Mouse (Mus musculus) layer of hippocampus, adult 9-10 months (tissue): ENCODE results near the gene Arfgap3.
"Not testable (repeated sequence)": the region's sequence is repeated elsewhere in the genome, so short reads cannot be mapped to it uniquely, and the experiment has no call there.

Experiments used
- DNase-seq: peaks from one replicate; pipeline ENCODE4 v3.0.0; 2022; ENCODE audit warnings: low spot score

Gene Arfgap3

DNA sequence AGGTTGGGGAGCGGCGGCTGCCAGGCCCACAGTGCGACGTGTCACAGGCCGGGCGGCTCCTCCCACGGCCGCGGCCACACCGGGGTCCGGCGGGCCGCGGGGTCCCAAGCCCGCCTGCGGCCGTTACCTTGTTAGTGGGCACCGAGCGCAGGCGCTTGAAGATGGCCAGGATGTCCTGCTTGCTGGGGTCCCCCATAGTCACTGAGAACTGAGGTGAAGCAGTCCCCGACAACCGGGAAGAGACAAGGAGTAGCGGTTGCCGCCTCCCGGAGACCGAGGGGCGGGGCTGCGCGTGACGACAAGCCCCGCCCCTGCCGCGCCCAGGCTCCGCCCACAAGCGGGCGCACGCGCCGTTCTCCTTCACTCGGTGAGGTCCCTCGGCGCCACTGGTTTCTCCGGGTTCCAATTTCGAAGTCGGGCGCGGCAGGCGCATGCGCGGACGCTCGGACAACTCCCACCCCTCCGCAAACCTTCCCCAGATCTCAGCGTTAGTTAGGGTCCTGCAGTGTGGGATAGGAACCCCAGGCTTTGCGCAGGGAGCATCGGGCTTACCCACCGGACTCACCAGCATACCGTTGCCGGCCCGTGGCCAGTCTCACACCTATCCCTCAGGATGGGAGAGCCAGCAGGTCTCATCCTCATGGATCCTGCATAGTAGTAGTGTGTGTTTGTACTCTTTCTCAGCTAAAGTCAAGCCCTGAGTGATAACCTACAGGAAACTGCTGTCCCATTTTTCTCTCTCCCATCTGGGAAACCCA lies at the start of gene Arfgap3:
TSS of gene Arfgap3 (minus strand) at position 294 of the 758 bp plus-strand sequence.
- DNase-seq: peak; percentile 86

DNA sequence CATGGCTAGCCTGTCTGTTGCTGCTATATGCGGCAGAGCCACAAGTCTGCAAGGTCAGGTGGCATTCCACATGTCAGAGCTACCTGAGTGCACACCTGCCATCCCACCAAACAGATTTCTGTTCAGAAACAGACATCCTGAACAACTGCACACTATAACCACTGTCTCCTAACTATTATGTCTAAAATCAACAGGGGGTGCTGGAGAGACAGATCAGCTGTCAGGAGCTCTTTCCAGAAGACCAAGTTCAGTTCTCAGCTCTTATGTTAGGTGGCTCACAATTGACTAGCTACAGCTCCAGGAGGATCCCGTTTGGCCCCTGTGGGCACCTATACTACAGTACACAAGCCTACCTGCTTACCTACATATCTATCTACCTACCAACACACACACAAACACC lies 42.7 kb upstream of the Arfgap3 start:
- DNase-seq: no peak

DNA sequence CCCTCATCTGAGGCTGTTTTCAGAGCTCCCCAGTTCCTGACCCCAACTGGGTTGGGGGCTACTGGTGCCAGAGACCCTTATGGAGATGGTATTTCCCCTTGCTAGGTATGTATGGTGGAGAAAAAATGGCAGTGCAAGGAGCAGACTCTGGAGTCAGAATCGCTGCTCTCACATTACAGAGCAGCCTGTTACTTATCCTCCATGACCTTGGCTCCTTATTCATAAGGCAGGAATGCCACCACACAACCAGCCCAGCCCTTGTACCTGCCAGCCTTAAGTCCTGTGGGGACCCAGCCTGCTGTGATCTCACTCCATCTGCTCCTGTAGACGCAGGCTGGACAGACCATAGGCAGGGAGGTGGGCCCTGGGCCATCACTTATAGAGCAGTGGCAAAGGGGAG lies 37.9 kb upstream of the Arfgap3 start:
- DNase-seq: no peak

DNA sequence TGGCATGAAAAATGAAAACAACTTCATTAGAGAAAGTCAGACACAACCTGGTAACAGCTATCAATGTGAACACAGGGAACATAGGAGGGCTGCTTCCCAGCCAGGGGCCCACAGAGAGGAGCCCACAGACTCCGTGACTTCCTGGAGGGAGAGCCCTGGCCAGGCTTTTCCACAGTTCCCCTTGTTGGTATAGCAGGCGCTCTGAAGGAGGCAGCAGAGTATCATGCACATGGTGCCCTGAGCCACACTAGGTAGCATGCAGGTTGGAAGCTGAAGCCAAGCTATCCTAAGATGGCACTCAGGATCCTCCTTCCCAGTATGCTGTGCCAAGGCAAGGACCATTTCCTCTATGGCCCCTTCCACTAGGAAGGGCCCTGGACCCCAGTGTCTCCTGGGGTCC lies 33.6 kb upstream of the Arfgap3 start:
- DNase-seq: no peak

DNA sequence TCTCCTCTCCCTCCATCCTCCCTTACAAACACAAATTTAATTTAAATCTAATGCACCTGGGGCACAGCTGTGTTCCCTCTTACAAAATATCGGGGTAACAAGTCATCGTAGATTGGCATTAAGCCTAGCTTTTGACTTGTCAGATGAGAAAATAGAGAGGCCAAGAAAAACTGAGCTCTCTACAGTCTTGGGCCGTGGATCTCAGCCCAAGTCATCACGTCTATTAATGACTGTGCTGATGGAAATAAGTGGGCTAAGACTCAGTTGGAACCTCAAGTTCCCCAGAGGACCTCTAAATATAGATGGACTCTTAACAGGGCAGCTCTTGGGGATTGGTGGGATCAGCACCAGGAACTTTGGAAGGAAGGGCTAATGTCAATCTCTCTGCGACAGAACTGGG lies 33.1 kb upstream of the Arfgap3 start:
- no peak for DNase-seq

DNA sequence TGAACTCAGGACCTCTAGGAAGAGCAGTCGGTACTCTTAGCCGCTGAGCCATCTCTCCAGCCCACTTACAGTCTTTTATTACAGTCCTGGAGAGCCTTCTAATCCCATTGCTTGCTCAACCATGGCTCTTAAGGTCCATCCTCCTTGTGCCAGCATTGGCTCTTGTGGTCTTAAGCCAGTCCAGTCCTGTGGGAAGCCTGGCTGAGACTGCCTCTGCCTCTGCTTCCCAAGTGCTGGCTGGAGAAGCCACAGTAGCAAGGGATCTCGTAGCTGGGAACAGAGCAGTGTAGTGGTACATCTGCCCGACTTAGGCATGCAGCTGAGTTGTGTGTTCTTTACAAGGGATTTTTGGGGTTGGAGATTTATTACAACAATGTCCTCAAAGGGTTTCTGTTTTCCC lies 32.4 kb upstream of the Arfgap3 start:
- DNase-seq: no peak

DNA sequence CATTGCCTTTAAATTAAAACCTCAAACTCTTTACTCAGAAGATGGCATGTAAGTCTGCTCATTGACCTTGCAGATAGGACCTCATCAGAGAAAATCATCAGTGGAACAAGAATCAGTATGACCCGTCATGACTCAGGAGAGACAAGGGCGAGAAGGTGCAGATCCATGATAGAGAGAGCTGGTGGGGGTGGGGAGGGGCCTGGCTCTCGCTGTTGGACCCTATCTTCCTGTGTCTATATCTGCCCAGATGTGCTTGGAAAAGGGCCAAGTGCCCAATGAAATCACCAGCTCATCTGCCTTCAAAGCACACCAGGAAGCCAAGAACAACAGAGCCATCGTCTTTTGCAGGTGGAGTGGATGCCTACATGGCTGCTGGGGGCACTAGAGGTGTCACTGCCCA lies 27.1 kb upstream of the Arfgap3 start:
- no peak for DNase-seq

DNA sequence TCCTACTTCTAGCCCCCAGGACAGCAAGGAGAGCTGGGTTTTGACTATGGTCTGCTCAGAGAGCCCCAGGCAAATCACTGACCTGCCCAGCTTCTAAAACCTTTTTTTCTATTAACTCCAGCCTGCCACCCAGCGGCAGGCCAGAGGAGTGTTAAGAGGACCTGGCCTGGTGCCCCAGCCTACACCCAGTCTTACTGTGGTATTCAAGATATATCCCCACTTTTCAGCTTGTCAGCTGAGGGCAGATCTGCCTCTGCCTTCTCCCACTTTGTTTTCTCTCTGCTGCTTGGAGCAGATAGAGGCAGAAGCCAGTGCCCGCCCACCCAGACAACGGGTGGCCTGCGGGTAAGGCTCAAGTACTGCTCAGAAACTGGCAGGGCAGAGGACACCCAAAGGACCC lies 25.1 kb upstream of the Arfgap3 start:
- DNase-seq: no peak

DNA sequence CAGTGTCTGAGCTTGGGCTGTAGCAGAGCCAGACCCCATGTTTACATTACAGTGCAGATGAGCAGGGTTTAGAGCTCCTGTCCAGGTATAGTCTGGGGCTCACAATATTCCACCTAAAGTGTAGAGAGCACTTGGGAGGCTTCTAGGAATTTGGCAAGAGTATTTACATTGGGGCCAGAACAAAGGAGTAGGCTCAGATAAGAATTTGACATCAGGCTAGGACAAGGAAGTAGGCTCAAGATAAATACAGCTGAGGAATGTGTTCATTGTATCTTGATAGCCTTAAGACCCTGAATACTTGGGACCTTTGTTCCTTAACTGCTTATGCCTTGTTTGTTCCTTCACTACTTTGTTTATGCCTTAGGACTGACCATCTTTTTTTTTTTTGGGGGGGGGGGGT lies 24.0 kb upstream of the Arfgap3 start:
- no peak for DNase-seq

DNA sequence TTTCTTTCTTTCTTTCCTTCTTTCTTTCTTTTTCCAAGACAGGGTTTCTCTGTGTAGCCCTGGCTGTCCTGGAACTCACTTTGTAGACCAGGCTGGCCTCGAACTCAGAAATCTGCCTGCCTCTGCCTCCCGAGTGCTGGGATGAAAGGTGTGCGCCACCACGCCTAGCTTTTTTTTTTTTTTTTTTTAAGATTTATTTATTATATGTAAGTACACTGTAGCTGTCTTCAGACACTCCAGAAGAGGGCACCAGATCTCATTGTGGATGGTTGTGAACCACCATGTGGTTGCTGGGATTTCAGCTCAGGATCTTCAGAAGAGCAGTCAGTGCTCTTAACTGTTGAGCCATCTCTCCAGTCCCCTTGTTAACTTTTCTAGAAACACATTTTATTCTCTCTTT lies 18.7 kb upstream of the Arfgap3 start:
- DNase-seq: not testable (repeated sequence)

DNA sequence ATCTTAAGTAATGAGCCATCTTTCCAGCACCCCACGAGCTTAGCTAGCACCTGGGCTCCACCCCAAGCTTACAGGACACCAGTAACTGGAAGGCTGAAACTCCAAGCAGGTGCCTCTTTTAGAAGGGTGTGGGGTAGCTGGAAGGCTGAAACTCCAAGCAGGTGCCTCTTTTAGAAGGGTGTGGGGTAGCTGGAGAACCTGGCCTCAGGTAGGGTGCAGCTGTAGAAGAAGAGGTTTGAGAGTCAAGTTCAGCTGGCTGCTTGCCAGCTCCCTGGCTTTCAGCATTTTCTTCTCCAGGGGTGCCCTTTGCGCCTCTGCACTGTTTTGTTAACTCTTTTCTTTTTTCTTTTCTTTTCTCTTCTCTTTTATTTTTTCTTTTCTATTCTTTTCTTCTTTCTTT lies 18.2 kb upstream of the Arfgap3 start:
- DNase-seq: no peak

DNA sequence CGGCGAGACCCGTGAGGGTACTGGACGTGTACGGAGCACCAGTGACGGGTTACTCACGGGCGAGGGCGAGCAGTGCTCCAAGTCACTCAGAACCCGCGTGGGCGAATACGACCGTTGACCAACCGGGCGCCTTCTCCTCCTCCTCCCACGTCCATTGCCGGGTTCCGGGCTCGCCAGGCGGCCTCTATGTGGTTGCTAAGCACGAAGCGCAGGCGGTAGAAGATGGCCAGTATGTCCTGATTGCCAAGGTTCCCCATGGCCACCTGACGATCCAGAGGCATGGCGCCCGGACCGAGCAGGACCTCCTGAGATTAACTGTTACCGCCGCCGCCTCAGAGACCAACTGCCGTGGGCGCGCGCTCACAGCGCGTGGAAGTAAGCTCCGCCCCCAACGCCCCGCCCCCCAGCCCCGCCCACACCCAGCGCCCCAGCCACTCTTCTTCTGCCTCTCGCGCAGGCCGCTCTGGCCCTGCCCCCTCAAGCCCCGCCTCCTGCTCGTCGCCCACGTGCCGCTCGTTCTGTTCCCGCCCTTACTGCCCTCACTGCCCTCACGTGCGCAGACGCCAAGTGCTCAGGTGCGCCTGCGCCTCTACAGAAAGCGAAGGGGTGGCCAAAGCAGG lies 17.0 kb upstream of the Arfgap3 start:
- no peak for DNase-seq

DNA sequence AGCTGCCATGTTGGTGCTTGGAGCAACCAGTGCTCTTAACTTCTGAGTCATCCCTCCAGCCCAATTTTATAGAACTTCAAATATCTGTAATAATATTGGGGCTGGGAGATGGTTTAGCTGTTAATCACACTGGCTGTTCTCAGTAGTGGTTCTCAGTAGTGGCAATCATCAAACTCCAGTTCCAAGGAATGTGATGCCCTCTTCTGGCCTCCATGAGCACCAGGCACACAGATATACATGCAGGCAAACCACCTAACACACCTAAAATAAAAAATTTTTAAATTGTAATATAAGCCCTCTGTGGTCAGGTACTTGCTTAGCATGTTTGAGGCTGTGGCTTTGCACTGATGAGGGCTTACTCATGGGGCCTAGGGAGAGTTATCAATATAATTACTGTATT lies 15.7 kb upstream of the Arfgap3 start:
- no peak for DNase-seq

DNA sequence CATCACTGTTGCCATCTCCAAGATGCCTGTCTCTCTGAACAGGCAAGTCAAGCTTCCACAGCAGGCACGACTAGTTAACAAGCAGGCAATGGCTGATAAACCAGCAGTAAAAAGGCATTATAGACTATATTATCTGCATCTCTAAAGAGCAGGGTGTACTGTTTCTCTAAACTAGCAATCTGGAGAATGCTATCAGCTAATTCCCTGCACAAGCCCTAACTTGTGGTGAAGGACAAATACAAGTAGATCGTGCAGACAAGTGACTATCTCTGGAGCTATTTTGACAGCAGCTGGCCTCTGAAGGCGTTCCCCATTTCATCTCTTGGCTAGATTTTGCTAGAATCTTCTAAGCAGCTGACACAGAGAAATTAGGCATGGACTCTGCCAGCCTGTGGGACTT lies 14.1 kb upstream of the Arfgap3 start:
- no peak for DNase-seq

DNA sequence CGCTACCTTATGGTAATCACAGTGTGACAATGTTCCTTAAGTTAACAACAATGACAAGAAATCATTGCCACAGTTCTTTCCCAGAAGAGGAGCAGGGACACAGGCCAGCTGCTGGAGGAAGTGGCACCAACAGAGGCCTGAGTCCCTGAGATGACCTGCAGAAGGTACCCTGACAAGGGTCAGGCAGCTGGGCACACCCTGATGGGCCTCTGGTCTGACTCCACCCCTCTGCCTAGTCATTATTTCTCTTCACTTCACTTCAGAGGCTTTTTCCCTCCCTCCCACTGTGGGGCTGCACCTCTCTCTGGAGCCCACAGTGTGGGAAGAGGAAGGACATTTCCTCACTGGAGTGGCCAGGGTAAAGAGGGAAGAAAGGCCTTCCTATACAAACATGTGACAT lies 12.8 kb upstream of the Arfgap3 start:
- not testable (repeated sequence) for DNase-seq

DNA sequence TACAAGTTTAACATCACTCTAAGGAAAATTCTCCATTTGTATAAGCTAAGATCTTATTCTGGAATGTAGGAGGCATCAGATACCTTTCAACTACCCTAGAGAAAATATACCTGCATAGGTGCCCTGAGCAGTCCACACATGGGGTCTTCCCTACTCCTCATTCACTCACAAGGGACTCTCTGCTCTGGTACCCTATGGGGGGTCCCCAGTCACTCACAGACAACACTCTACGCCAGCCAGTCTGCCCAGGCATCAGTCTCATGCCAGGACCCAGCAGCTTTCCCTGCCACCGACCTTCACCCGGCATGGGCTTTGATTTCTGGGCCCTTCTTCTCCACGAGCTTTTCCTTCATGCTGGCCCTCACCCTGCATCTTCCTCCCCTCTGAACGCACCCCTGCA lies 10.9 kb upstream of the Arfgap3 start:
- DNase-seq: not testable (repeated sequence)

DNA sequence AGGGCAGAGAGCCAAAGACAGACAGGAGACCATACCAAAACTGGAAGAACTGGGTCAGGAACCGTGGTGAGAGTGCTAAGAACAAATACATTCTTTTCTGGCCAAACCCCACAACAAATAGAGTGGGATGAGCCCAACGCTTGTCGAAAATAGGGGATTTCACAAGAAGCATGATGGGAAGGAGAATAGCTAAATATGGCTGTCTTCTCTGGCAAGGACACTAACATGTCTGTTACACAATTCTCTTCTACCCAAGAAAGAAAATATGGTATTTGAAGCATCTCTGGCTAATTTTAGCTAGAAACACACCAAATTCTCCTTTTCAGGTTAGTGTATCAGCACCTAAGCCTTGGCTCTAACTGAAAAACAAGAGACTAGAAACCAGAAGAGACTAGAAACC lies 10.1 kb upstream of the Arfgap3 start:
- DNase-seq: no peak

DNA sequence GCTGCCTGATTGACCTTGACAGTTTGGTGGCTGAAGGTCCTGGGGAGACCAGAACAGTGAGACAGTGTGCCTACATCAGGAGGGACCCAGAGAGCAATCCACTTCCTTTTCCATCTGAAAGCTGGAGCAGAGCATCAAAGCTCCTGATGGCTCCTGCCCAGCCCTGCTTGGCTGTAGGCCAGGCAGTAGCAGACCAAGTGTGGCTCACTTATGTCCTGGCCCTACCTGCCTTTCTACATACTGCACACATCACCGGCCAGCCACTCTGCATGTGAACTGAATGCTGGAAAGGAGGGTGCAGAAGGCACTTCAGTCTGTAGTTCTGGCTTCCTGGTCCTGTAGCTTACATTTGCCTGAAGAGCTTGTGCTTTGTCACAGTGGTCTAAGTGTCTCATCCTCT lies 8.4 kb upstream of the Arfgap3 start:
- DNase-seq: no peak

DNA sequence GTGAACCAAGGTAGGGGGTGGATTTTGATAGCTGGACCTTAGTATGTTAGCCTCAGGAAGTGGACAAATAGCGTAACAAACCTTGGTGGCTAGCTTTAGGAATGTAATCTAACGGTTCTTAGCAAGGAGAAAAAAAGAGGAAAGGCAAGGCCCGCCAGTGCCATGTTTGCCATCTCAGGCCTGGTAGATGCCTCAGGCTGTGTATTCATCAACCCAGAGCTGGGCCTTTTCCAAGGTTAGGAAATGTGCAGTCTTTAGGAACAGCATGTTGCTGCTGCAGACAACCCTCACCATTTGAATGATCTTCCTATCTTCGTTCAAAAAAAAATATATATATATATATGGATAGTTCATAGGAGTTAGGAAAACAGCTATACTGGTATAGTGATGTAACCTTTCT lies 1.5 kb upstream of the Arfgap3 start:
- no peak for DNase-seq

DNA sequence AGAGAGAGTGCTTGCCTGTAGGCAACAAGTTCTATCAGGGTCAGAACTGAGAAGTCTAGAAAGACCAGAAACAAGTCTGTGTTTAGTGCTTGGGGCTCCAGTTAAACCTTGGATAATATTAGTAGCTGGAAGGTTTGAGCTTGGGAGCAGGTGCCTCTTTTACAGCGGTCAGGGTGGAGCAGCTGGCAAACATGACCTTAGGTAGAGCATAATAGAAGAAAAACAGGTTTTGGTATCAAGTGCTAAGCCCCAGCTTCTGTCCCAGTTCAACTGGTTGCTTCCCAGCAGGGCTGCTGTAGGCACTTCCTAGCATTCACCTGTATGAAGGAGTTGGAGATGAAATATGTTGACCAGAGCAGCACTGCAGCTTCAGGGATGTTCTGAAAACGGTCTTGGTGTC lies 812 bp upstream of the Arfgap3 start:
- DNase-seq: no peak

DNA sequence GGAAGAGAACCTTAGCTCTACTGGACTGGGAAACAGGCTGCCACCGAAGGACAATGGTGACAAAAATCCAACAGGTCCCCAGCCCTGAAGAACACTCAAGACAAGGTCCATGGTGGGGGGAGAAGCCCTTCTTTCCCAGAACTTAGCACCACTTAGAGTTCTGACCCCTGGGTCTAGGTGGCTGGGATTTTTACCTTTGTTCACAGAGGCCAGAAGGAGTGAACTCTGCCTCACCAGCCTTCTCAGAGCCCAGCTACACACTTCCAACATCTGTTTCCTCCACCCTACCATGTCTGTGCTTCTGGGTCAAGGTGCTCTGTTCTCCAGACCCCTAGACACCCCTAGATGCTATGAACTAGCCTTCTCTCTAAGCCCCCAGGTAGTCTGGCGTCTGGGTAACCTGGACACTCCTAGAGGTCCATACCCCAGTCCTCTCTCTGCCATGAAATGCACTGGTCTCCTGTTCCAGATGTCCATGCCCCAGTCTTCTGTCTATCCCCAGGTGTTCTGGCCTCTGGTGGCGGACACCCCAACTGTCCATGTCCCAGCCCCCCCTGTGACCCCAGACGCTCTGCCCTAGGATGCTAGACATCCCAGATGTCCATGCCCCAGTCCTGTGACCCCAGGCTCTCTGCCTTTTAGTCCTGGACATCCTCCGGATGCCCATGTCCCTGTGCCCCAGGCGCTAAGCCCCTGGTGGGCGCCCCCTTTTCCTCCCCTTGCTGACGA lies 658 bp downstream of the Arfgap3 start:
- DNase-seq: no peak

DNA sequence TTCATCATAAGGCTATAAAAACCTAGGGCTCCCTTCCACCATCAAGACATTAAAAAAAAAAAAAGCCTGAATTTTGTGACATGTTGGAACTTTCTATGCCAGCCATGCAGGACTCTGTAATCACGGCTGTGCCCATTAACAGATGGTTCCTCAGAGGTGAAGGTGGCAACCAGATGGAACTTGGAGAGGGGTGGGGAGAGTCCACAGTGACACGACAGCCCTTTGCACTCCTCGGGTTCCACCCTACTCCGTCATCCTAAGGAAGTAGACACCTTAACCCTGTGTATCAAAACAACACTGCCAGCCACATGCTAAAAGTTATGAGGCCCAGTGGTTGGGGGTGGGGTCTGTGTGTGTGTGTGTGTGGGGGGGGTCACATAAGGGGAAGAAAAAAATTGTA lies 1.3 kb downstream of the Arfgap3 start:
- no peak for DNase-seq

DNA sequence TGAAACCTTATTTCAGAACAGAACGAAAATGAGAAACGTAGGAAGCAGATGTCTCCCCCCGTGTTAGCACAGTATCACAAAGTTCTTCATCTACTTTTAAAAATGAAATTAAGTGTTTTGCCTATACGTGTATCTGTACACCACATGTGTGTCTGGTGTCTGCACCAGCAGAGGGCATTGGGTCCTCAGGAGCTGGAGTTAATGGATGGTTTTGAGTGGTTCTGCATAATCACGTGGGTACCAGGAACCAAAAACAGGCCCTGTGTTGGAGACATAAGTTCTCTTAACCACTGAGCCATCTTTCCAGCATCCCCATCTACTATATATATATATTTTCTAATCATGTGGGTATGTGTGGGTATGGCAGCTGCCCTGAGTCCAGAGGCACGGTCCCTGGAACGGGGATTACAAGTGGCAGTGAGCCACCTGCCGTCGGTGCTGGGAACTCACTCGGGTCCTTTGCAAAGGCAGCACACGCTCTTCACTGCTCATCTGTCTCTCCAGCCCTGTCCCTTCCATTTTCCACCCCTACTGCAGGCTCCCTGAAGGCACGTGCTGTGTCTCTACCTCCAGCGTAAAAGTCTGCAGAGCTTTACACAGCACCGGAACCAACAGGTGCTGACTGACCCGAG lies 4.0 kb downstream of the Arfgap3 start:
- DNase-seq: no peak
